Mouse (Mus musculus): ENCODE measurements at regions not wholly inside any gene's neighbourhood (a gene's known extent, or its start where the extent isn't known, plus 50 kb on each side); places are given as distances from the start of the nearest gene placed in this dataset.

DNA sequence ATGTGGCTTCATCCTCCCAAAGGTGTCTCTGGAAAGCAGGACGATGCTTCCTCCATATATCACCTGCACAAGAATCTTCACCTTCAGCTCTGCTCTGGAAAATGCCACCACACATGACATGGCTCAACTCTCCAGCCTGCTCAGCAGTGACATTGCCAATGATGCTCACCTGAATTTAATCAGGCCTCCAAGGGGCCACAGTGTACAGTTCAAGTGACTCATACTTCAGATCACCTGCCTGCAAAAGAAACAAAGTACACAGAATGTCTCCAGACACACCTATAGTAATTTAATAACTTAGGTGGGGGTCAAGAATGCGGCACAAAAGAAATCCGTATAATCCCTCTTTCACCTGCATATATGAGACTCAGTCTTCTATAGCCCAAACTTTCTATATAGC lies 160.0 kb upstream of the Vstm2b start:
- no peak for TF ChIP-seq CTCF (IDR thresholded peaks at IDR 0.05; ENCODE audit: borderline replicate concordance, insufficient read depth, low read depth, low read length)
- TF ChIP-seq POLR2A (IDR thresholded peaks at IDR 0.05; ENCODE audit: borderline replicate concordance, insufficient read depth, low read length): no peak

All from cerebellum, adult 2 months (tissue).